Mouse (Mus musculus) ES-Bruce4 (cell line): ENCODE results near the gene Itsn1.

Experiments used
- CTCF ChIP-seq: IDR thresholded peaks from one replicate; pipeline ENCODE4 v1.8.1; 2011; ENCODE audit warnings: low read depth, low read length
- EP300 ChIP-seq: IDR thresholded peaks from 2 replicates; pipeline ENCODE4 v1.6.1; 2011; ENCODE audit warnings: low read depth, low read length; ENCODE audit not compliant: insufficient read depth
- POLR2A ChIP-seq: IDR thresholded peaks from one replicate; pipeline ENCODE4 v1.8.1; 2011; ENCODE audit warnings: low read length; ENCODE audit not compliant: insufficient read depth

DNA sequence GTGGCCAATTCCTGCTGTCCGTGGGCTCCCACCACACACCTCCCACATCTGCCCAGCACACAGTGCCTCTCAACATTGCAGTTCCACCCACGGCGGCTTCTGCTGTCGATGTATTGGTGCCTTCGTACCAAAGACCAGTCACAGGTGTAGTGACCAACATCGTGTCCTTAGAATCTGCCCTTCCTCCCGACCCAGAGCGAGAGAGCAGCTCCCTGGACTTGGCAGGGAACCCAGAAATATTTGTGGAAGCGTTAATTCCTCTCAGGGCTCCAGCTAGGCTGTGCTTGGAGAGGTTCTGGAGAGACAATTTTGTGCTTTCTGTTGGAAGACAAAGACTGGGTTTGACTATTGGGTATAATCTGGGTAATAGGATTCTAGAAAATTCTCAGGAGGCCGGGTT lies 217.2 kb downstream of the Itsn1 start:
- no peak for TF ChIP-seq EP300
- TF ChIP-seq POLR2A = no peak
- TF ChIP-seq CTCF = no peak
